Mouse (Mus musculus): Measurements from ENCODE around the gene Palm2. TPM values are rescaled to one million over a fixed set of nuclear protein-coding genes. Genes with fewer than 3 reads are reported as not detected.

The Palm2 gene
- polyA plus RNA-seq, 2 experiments, result 0.03 to 0.06 TPM

DNA sequence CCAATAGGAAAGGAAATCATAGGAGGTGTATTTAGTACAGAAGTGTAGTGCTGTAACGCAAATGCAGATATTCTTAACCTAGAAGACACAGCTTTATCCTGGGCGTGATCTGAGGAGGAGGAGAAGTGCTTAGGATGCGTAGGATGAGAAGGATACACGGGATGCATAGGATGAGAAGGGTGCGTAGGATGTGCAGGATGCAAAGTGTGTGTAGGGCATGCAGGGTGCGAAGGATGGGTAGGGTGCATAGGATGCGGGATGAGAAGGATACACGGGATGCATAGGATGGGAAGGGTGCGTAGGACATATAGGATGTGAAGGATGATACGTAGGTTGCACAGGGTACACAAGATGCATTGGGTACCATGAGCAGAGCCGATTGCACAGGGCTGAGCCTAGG is 262.9 kb downstream of the Palm2 start:
- no peak for TF ChIP-seq EP300 (IDR thresholded peaks at IDR 0.05; ENCODE audit: low read depth)
- TF ChIP-seq CTCF (IDR thresholded peaks at IDR 0.05; ENCODE audit: low read depth), result no peak
- H3K4me2 ChIP-seq (ENCODE audit: low read depth), result no peak overlapping the region
- H3K4me1 ChIP-seq (replicated peaks; ENCODE audit: control insufficient read depth in 2 of 2, insufficient read depth in 2 of 2, low read length in 1 of 2), result no peaks in the 10 kb centered on the region
- no peak for DNase-seq (ENCODE audit: low read depth in 3 of 3, low spot score in 3 of 3)
- H3K9me3 ChIP-seq (ENCODE audit: control insufficient read depth, low read length), result no peaks in the 10 kb centered on the region
- H3K36me3 ChIP-seq (replicated peaks; ENCODE audit: control insufficient read depth, insufficient read depth, low read depth), result no peaks in the 10 kb centered on the region
- H3K27me3 ChIP-seq (ENCODE audit: control insufficient read depth, insufficient read depth, low read length), result no peaks in the 10 kb centered on the region
- H3K9ac ChIP-seq (replicated peaks), result no peak overlapping the region
- no peak for ATAC-seq (ENCODE audit: insufficient read depth)
- 69% methylated on average over 11 of the region's 11 CpGs for WGBS (ENCODE audit: insufficient replicate concordance)
- no peak overlapping the region for H3K4me3 ChIP-seq (ENCODE audit: insufficient read depth in 1 of 2, low read depth in 2 of 2, low read length in 2 of 2)
- no peak overlapping the region for H3K27ac ChIP-seq

DNA sequence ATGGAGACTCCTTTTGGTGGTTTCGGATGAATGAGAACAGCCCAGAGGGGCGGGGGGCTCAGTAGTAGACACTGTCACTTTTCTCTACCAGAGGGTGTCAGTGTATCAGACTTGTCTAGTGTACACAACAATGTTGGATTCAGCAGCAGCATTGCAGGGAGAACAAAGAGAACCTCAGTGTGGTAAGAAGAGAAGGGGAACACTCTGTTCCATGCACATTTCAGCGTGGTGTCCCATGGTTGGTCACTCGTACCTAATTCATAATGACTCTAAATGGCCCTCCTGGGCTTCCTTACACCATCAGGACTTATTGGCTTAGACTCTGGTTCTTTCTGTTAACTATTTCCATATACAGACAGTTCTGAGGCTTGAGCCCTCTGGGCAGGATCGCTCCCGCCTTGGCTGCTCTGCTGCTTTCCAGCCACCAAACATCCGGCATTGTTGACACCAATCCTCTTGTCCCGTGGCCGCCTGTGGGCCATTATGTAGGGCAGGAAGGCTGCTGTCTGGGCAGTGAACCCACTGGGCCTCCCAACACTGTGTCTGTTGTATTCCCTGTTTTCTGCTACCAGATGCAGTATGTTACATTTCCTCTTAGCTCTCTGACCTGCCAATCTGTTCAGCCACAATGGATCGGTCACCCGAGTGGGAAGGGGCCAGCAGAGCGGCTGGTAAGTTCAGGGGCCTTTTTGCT is 264.0 kb downstream of the Palm2 start:
- H3K9me3 ChIP-seq (ENCODE audit: control insufficient read depth, low read length), result no peaks in the 10 kb centered on the region
- WGBS (ENCODE audit: insufficient replicate concordance), result 66% methylated on average over 12 of the region's 12 CpGs
- no peaks in the 10 kb centered on the region for H3K36me3 ChIP-seq (replicated peaks; ENCODE audit: control insufficient read depth, insufficient read depth, low read depth)

DNA sequence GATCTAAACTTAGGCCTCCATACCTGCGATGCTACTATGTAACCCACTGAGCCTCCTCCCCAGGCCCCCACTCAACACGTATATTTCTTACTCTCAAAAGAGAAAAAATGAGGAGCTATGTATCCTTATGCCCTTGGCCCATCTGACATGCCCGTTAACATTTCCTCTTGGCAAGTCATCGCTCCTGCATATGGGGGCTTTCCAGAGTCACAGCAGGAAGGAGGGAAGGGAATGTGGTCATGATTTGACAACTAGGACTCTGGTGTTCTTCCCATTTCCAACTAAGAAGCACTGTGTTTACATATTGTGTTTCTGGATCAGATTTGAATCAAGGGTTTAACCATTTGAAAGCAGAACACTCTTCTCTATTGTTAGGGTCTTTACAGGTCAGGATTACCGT is 267.5 kb downstream of the Palm2 start:
- Histone ChIP-seq H3K9ac (replicated peaks) (no peak overlapping the region), H3K27ac (no peak overlapping the region), H3K4me3 (ENCODE audit: insufficient read depth in 1 of 2, low read depth in 2 of 2, low read length in 2 of 2) (no peak overlapping the region), H3K4me2 (ENCODE audit: low read depth) (no peak overlapping the region), H3K4me1 (replicated peaks; ENCODE audit: control insufficient read depth in 2 of 2, insufficient read depth in 2 of 2, low read length in 1 of 2) (no peaks in the 10 kb centered on the region), H3K36me3 (replicated peaks; ENCODE audit: control insufficient read depth, insufficient read depth, low read depth) (no peaks in the 10 kb centered on the region), H3K27me3 (ENCODE audit: control insufficient read depth, insufficient read depth, low read length) (no peaks in the 10 kb centered on the region), H3K9me3 (ENCODE audit: control insufficient read depth, low read length) (no peaks in the 10 kb centered on the region)
- DNase-seq (ENCODE audit: low read depth in 3 of 3, low spot score in 3 of 3) (no peak), ATAC-seq (ENCODE audit: insufficient read depth) (no peak)
- WGBS (ENCODE audit: insufficient replicate concordance), result 60% methylated on average over 5 of the region's 5 CpGs
- TF ChIP-seq CTCF (IDR thresholded peaks at IDR 0.05; ENCODE audit: low read depth), result no peak
- no peak for TF ChIP-seq EP300 (IDR thresholded peaks at IDR 0.05; ENCODE audit: low read depth)

More for the DNA sequence above, 264.0 kb downstream of the Palm2 start:
- Histone ChIP-seq H3K4me3 (ENCODE audit: insufficient read depth in 1 of 2, low read depth in 2 of 2, low read length in 2 of 2) (no peak overlapping the region), H3K27ac (no peak overlapping the region), H3K4me1 (replicated peaks; ENCODE audit: control insufficient read depth in 2 of 2, insufficient read depth in 2 of 2, low read length in 1 of 2) (no peaks in the 10 kb centered on the region), H3K9ac (replicated peaks) (no peak overlapping the region), H3K4me2 (ENCODE audit: low read depth) (no peak overlapping the region), H3K27me3 (ENCODE audit: control insufficient read depth, insufficient read depth, low read length) (no peaks in the 10 kb centered on the region)
- TF ChIP-seq EP300 (IDR thresholded peaks at IDR 0.05; ENCODE audit: low read depth) (no peak), CTCF (IDR thresholded peaks at IDR 0.05; ENCODE audit: low read depth) (no peak)
- DNase-seq (ENCODE audit: low read depth in 3 of 3, low spot score in 3 of 3) (no peak), ATAC-seq (ENCODE audit: insufficient read depth) (no peak)

DNA sequence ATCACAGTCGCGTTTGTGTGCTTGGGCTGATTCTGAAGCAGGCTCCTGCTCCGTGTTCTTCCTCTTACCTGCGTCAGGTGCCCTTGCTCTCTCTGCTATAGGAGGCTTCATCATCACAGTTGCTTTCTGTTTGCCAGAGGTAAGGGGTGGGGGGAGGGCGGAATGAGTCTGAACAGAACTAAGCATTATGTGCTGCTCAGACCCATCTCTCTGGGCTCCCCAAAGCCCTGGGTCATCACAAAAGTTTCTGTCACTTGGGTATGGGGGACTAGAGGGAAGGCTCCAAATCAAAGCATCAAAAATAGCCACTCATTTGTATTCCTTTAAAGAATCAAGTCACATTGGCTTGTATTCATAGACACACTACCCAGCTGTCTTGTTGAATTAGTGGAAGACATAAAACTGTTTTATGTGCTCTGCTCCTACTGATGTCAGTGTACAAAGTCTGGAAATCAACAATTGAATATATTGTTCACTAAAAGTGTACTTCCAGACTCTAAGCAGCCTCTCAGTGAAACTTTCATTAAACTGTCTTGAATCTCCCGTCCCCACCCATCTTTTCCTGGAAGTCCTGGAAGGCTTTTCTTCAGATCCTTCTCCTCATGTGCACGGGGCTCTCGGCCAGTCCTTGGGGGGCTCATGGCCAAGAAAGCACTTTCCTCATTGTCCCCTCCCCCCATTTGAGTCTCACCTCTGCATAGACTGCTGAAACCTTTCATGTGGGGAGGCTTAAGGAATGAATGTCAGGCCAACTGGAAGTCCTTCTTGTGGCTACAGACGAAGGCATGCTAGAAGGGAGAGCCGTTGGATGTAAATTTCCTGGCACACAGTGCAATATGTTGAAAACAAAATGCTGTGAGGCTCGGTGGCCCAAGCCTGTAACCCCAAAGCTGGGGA is 269.8 kb downstream of the Palm2 start:
- no peaks in the 10 kb centered on the region for H3K9me3 ChIP-seq (ENCODE audit: control insufficient read depth, low read length)
- no peaks in the 10 kb centered on the region for H3K27me3 ChIP-seq (ENCODE audit: control insufficient read depth, insufficient read depth, low read length)
- DNase-seq (ENCODE audit: low read depth in 3 of 3, low spot score in 3 of 3) (no peak), ATAC-seq (ENCODE audit: insufficient read depth) (no peak)
- no peak for TF ChIP-seq CTCF (IDR thresholded peaks at IDR 0.05; ENCODE audit: low read depth)
- TF ChIP-seq EP300 (IDR thresholded peaks at IDR 0.05; ENCODE audit: low read depth), result no peak
- H3K36me3 ChIP-seq (replicated peaks; ENCODE audit: control insufficient read depth, insufficient read depth, low read depth), result no peaks in the 10 kb centered on the region
- H3K27ac ChIP-seq, result no peak overlapping the region
- no peak overlapping the region for H3K4me3 ChIP-seq (ENCODE audit: insufficient read depth in 1 of 2, low read depth in 2 of 2, low read length in 2 of 2)
- H3K9ac ChIP-seq (replicated peaks), result no peak overlapping the region
- no peaks in the 10 kb centered on the region for H3K4me1 ChIP-seq (replicated peaks; ENCODE audit: control insufficient read depth in 2 of 2, insufficient read depth in 2 of 2, low read length in 1 of 2)
- WGBS (ENCODE audit: insufficient replicate concordance), result 68% methylated on average over 11 of the region's 11 CpGs
- no peak overlapping the region for H3K4me2 ChIP-seq (ENCODE audit: low read depth)

DNA sequence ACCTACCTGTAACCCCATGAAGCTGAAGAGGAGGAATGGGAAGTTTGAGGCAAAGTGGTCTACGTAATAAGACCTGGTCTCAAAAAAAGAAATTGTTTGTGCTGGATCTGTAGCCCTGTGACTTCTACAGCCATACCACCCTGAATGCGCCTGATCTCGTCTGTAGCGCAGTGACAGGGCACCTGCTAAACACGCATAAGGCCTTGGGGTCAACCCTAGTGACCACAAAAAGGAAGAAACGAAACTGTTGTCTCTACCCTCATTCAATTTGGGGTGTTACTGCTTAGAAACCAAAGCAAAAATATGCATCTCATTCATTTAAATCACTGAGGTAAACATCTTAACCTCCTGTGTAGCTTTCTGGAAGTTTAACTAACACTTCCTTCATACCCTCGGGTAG is 270.5 kb downstream of the Palm2 start:
- Histone ChIP-seq H3K4me1 (replicated peaks; ENCODE audit: control insufficient read depth in 2 of 2, insufficient read depth in 2 of 2, low read length in 1 of 2) (no peaks in the 10 kb centered on the region), H3K9me3 (ENCODE audit: control insufficient read depth, low read length) (no peaks in the 10 kb centered on the region), H3K27me3 (ENCODE audit: control insufficient read depth, insufficient read depth, low read length) (no peaks in the 10 kb centered on the region), H3K27ac (no peak overlapping the region), H3K36me3 (replicated peaks; ENCODE audit: control insufficient read depth, insufficient read depth, low read depth) (no peaks in the 10 kb centered on the region), H3K9ac (replicated peaks) (no peak overlapping the region), H3K4me2 (ENCODE audit: low read depth) (no peak overlapping the region), H3K4me3 (ENCODE audit: insufficient read depth in 1 of 2, low read depth in 2 of 2, low read length in 2 of 2) (no peak overlapping the region)
- DNase-seq (ENCODE audit: low read depth in 3 of 3, low spot score in 3 of 3) (no peak), ATAC-seq (ENCODE audit: insufficient read depth) (no peak)
- WGBS (ENCODE audit: insufficient replicate concordance), result 66% methylated on average over 7 of the region's 7 CpGs
- TF ChIP-seq CTCF (IDR thresholded peaks at IDR 0.05; ENCODE audit: low read depth) (no peak), EP300 (IDR thresholded peaks at IDR 0.05; ENCODE audit: low read depth) (no peak)

Measured in liver, embryonic 14.5 days (tissue).